Mouse (Mus musculus): ENCODE results near the gene Cdk6. TPM values are rescaled to one million over a fixed set of nuclear protein-coding genes. Genes with fewer than 3 reads are reported as not detected.

Gene Cdk6
- polyA plus RNA-seq, 1 experiment from 2014 or later = 16.6 TPM

- Histone ChIP-seq H3K4me2 (replicated peaks; ENCODE audit: low read depth) (no peak overlapping the region), H3K36me3 (ENCODE audit: control insufficient read depth, insufficient read depth, low read length) (no peaks in the 10 kb centered on the region; the same call in 1 of the 2 replicates), H3K4me3 (ENCODE audit: low read depth, low read length) (no peak overlapping the region), H3K9ac (ENCODE audit: low read length) (no peak overlapping the region), H3K27ac (replicated peaks) (no peak overlapping the region), H3K9me3 (ENCODE audit: control insufficient read depth, low read length) (no peaks in the 10 kb centered on the region), H3K4me1 (replicated peaks; ENCODE audit: control insufficient read depth, insufficient read depth) (no peaks in the 10 kb centered on the region), H3K27me3 (ENCODE audit: control insufficient read depth, insufficient read depth, low read length) (no peaks in the 10 kb centered on the region)
- ATAC-seq (ENCODE audit: low FRiP score, low TSS enrichment) (no peak), DNase-seq (ENCODE audit: low spot score) (no peak)
- WGBS = 85% methylated on average over 6 of the region's 6 CpGs
- TF ChIP-seq EP300 (optimal IDR thresholded peaks at IDR 0.05) (no peak), CTCF (IDR thresholded peaks at IDR 0.05; ENCODE audit: low read depth) (no peak)
Observed at GRCm38 (mm10) chr5:3395020-3395419, 53.7 kb downstream of the Cdk6 start.

- Histone ChIP-seq H3K36me3 (ENCODE audit: control insufficient read depth, insufficient read depth, low read length) (no peaks in the 10 kb centered on the region; the same call in 1 of the 2 replicates), H3K4me3 (ENCODE audit: low read depth, low read length) (no peak overlapping the region), H3K9ac (ENCODE audit: low read length) (no peak overlapping the region), H3K27me3 (ENCODE audit: control insufficient read depth, insufficient read depth, low read length) (no peaks in the 10 kb centered on the region), H3K27ac (replicated peaks) (no peak overlapping the region), H3K4me2 (replicated peaks; ENCODE audit: low read depth) (no peak overlapping the region), H3K4me1 (replicated peaks; ENCODE audit: control insufficient read depth, insufficient read depth) (no peaks in the 10 kb centered on the region), H3K9me3 (ENCODE audit: control insufficient read depth, low read length) (no peaks in the 10 kb centered on the region)
- no peak for TF ChIP-seq EP300 (optimal IDR thresholded peaks at IDR 0.05)
- no peak for TF ChIP-seq CTCF (IDR thresholded peaks at IDR 0.05; ENCODE audit: low read depth)
- 52% methylated on average over 6 of the region's 6 CpGs for WGBS
- no peak for ATAC-seq (ENCODE audit: low FRiP score, low TSS enrichment)
- no peak for DNase-seq (ENCODE audit: low spot score)
Observed at GRCm38 (mm10) chr5:3396214-3396613, 54.9 kb downstream of the Cdk6 start.

- WGBS = 78% methylated on average over 11 of the region's 11 CpGs
- Histone ChIP-seq H3K4me1 (replicated peaks; ENCODE audit: control insufficient read depth, insufficient read depth) (no peaks in the 10 kb centered on the region), H3K9ac (ENCODE audit: low read length) (no peak overlapping the region), H3K27me3 (ENCODE audit: control insufficient read depth, insufficient read depth, low read length) (no peaks in the 10 kb centered on the region), H3K27ac (replicated peaks) (no peak overlapping the region), H3K36me3 (ENCODE audit: control insufficient read depth, insufficient read depth, low read length) (no peaks in the 10 kb centered on the region; the same call in 1 of the 2 replicates), H3K9me3 (ENCODE audit: control insufficient read depth, low read length) (no peaks in the 10 kb centered on the region), H3K4me3 (ENCODE audit: low read depth, low read length) (no peak overlapping the region), H3K4me2 (replicated peaks; ENCODE audit: low read depth) (no peak overlapping the region)
- ATAC-seq (ENCODE audit: low FRiP score, low TSS enrichment) = no peak
- no peak for DNase-seq (ENCODE audit: low spot score)
- TF ChIP-seq EP300 (optimal IDR thresholded peaks at IDR 0.05) (no peak), CTCF (IDR thresholded peaks at IDR 0.05; ENCODE audit: low read depth) (no peak)
Observed at GRCm38 (mm10) chr5:3396910-3397575, 55.8 kb downstream of the Cdk6 start.

GRCm38 (mm10) chr5:3399784-3400494 is 58.7 kb downstream of the Cdk6 start:
- ATAC-seq (ENCODE audit: low FRiP score, low TSS enrichment) (no peak), DNase-seq (ENCODE audit: low spot score) (no peak)
- WGBS = 84% methylated on average over 7 of the region's 7 CpGs

GRCm38 (mm10) chr5:3405102-3405501 is 63.8 kb downstream of the Cdk6 start:
- WGBS = 58% methylated on average over 6 of the region's 6 CpGs
- no peak for ATAC-seq (ENCODE audit: low FRiP score, low TSS enrichment)
- no peak for TF ChIP-seq CTCF (IDR thresholded peaks at IDR 0.05; ENCODE audit: low read depth)
- no peak for TF ChIP-seq EP300 (optimal IDR thresholded peaks at IDR 0.05)

More at GRCm38 (mm10) chr5:3399784-3400494, 58.7 kb downstream of the Cdk6 start:
- Histone ChIP-seq H3K4me3 (ENCODE audit: low read depth, low read length) (no peak overlapping the region), H3K27me3 (ENCODE audit: control insufficient read depth, insufficient read depth, low read length) (no peaks in the 10 kb centered on the region), H3K4me1 (replicated peaks; ENCODE audit: control insufficient read depth, insufficient read depth) (no peaks in the 10 kb centered on the region), H3K9ac (ENCODE audit: low read length) (no peak overlapping the region), H3K36me3 (ENCODE audit: control insufficient read depth, insufficient read depth, low read length) (no peaks in the 10 kb centered on the region), H3K9me3 (ENCODE audit: control insufficient read depth, low read length) (no peaks in the 10 kb centered on the region), H3K27ac (replicated peaks) (no peak overlapping the region), H3K4me2 (replicated peaks; ENCODE audit: low read depth) (no peak overlapping the region)
- no peak for TF ChIP-seq EP300 (optimal IDR thresholded peaks at IDR 0.05)
- no peak for TF ChIP-seq CTCF (IDR thresholded peaks at IDR 0.05; ENCODE audit: low read depth)

GRCm38 (mm10) chr5:3405503-3405902 is 64.2 kb downstream of the Cdk6 start:
- no peaks in the 10 kb centered on the region for H3K4me1 ChIP-seq (replicated peaks; ENCODE audit: control insufficient read depth, insufficient read depth)
- H3K4me2 ChIP-seq (replicated peaks; ENCODE audit: low read depth) = no peak overlapping the region
- no peak overlapping the region for H3K4me3 ChIP-seq (ENCODE audit: low read depth, low read length)
- no peak overlapping the region for H3K27ac ChIP-seq (replicated peaks)
- no peak overlapping the region for H3K9ac ChIP-seq (ENCODE audit: low read length)
- TF ChIP-seq CTCF (IDR thresholded peaks at IDR 0.05; ENCODE audit: low read depth) = no peak
- no peak for TF ChIP-seq EP300 (optimal IDR thresholded peaks at IDR 0.05)
- H3K27me3 ChIP-seq (ENCODE audit: control insufficient read depth, insufficient read depth, low read length) = no peaks in the 10 kb centered on the region
- 86% methylated on average over 6 of the region's 6 CpGs for WGBS
- no peaks in the 10 kb centered on the region for H3K36me3 ChIP-seq (ENCODE audit: control insufficient read depth, insufficient read depth, low read length)
- H3K9me3 ChIP-seq (ENCODE audit: control insufficient read depth, low read length) = no peaks in the 10 kb centered on the region
- DNase-seq (ENCODE audit: low spot score) (no peak), ATAC-seq (ENCODE audit: low FRiP score, low TSS enrichment) (no peak)

More at GRCm38 (mm10) chr5:3405102-3405501, 63.8 kb downstream of the Cdk6 start:
- no peak overlapping the region for H3K9ac ChIP-seq (ENCODE audit: low read length)
- H3K9me3 ChIP-seq (ENCODE audit: control insufficient read depth, low read length) = no peaks in the 10 kb centered on the region
- H3K27ac ChIP-seq (replicated peaks) = no peak overlapping the region
- DNase-seq (ENCODE audit: low spot score) = no peak
- H3K4me1 ChIP-seq (replicated peaks; ENCODE audit: control insufficient read depth, insufficient read depth) = no peaks in the 10 kb centered on the region
- H3K4me3 ChIP-seq (ENCODE audit: low read depth, low read length) = no peak overlapping the region
- no peaks in the 10 kb centered on the region for H3K36me3 ChIP-seq (ENCODE audit: control insufficient read depth, insufficient read depth, low read length)
- no peak overlapping the region for H3K4me2 ChIP-seq (replicated peaks; ENCODE audit: low read depth)
- no peaks in the 10 kb centered on the region for H3K27me3 ChIP-seq (ENCODE audit: control insufficient read depth, insufficient read depth, low read length)
